Comparison of ENCODE assay signal across 8 mouse cellular contexts in genomic region chr4:46137629-46138286, GRCm38 (mm10). TPM values are rescaled to one million over a fixed set of nuclear protein-coding genes. Genes with fewer than 3 reads are reported as not detected.
DNase-seq lines count a peak whose midpoint lies in the region; ATAC-seq and TF ChIP-seq lines count a peak whose summit lies in the region.

No protein-coding gene starts in this region.

- H3K27ac ChIP-seq in kidney, embryonic 14.5 days (ENCODE audit: low read depth, low read length), result peak overlapping the region; percentile 99
- peak overlapping the region; percentile 97 for H3K27ac ChIP-seq in forebrain, embryonic 14.5 days (ENCODE audit: low read depth, low read length)
- H3K27ac ChIP-seq in limb, embryonic 14.5 days (replicated peaks; ENCODE audit: low read depth, low read length), result peak overlapping the region; percentile 96
- peak overlapping the region; percentile 96 for H3K27ac ChIP-seq in neural tube, embryonic 14.5 days (ENCODE audit: low read depth, low read length)

- H3K27me3 ChIP-seq in kidney, embryonic 14.5 days (ENCODE audit: control insufficient read depth, insufficient read depth, low read length), result no peaks in the 10 kb centered on the region
- H3K27me3 ChIP-seq in forebrain, embryonic 14.5 days (replicated peaks; ENCODE audit: control insufficient read depth, insufficient read depth, low read length), result no peaks in the 10 kb centered on the region
- no peaks in the 10 kb centered on the region for H3K27me3 ChIP-seq in limb, embryonic 14.5 days (ENCODE audit: control insufficient read depth, insufficient read depth, low read length)
- no peaks in the 10 kb centered on the region for H3K27me3 ChIP-seq in neural tube, embryonic 14.5 days (ENCODE audit: control insufficient read depth, insufficient read depth, low read length)

- DNase-seq in kidney, adult 18-20 months, result no peak
- peak; percentile 33 for DNase-seq in Muller cell, postnatal 12 days (ENCODE audit: inconsistent ontology term)
- DNase-seq in forebrain, embryonic 14.5 days (ENCODE audit: low spot score), result peak; percentile 33
- peak; percentile 31 for DNase-seq in limb, embryonic 14.5 days (ENCODE audit: low spot score)
- no peak for DNase-seq in cerebellum, adult 8-10 months
- DNase-seq in left cerebral cortex, postnatal 14 days (ENCODE audit: low spot score in 2 of 2), result no peak

- peaks cover 21% of the 10 kb centered on the region for H3K4me1 ChIP-seq in kidney, embryonic 14.5 days (ENCODE audit: control insufficient read depth, insufficient read depth, low read length)
- peaks cover 20% of the 10 kb centered on the region for H3K4me1 ChIP-seq in forebrain, embryonic 14.5 days (ENCODE audit: control insufficient read depth, insufficient read depth, low read length)
- peaks cover 16% of the 10 kb centered on the region for H3K4me1 ChIP-seq in limb, embryonic 14.5 days (ENCODE audit: control insufficient read depth, insufficient read depth, low read length)
- peaks cover 18% of the 10 kb centered on the region for H3K4me1 ChIP-seq in neural tube, embryonic 14.5 days (ENCODE audit: control insufficient read depth, insufficient read depth, low read length)

- no peak for TF ChIP-seq POLR2A in limb, embryonic 14.5 days (IDR thresholded peaks at IDR 0.05; ENCODE audit: borderline replicate concordance, extremely low read depth, insufficient read depth, insufficient read length)

- WGBS in kidney, embryonic 14.5 days, result 7% methylated on average over 17 of the region's 17 CpGs
- 8% methylated on average over 17 of the region's 17 CpGs for WGBS in forebrain, embryonic 14.5 days
- WGBS in limb, embryonic 14.5 days, result 7% methylated on average over 17 of the region's 17 CpGs
- WGBS in neural tube, embryonic 14.5 days, result 7% methylated on average over 17 of the region's 17 CpGs

- H3K4me3 ChIP-seq in kidney, embryonic 14.5 days (ENCODE audit: low read length), result peak overlapping the region; percentile 97
- peak overlapping the region; percentile 90 for H3K4me3 ChIP-seq in forebrain, embryonic 14.5 days (ENCODE audit: low read depth, low read length)
- H3K4me3 ChIP-seq in limb, embryonic 14.5 days (replicated peaks; ENCODE audit: low read length), result peak overlapping the region; percentile 97
- peak overlapping the region; percentile 95 for H3K4me3 ChIP-seq in neural tube, embryonic 14.5 days (ENCODE audit: low read depth, low read length)

- peak overlapping the region; percentile 49 for H3K4me2 ChIP-seq in kidney, embryonic 14.5 days (replicated peaks; ENCODE audit: low read depth, low read length)
- H3K4me2 ChIP-seq in forebrain, embryonic 14.5 days (ENCODE audit: low read length), result peak overlapping the region; percentile 78
- H3K4me2 ChIP-seq in limb, embryonic 14.5 days (replicated peaks; ENCODE audit: low read depth, low read length, severe bottlenecking), result peak overlapping the region; percentile 67
- H3K4me2 ChIP-seq in neural tube, embryonic 14.5 days (ENCODE audit: low read depth, low read length), result peak overlapping the region; percentile 88

- intact Hi-C loops in left cerebral cortex, postnatal 14 days (cut with DNase I), result no loop called here

- H3K9ac ChIP-seq in kidney, embryonic 14.5 days (ENCODE audit: low read depth, low read length), result peak overlapping the region; percentile 96
- peak overlapping the region; percentile 93 for H3K9ac ChIP-seq in forebrain, embryonic 14.5 days (ENCODE audit: low read length)
- H3K9ac ChIP-seq in limb, embryonic 14.5 days (ENCODE audit: low read depth, low read length, severe bottlenecking), result peak overlapping the region; percentile 92
- peak overlapping the region; percentile 96 for H3K9ac ChIP-seq in neural tube, embryonic 14.5 days (replicated peaks; ENCODE audit: low read depth, low read length)

- no peaks in the 10 kb centered on the region for H3K9me3 ChIP-seq in kidney, embryonic 14.5 days (ENCODE audit: control insufficient read depth, low read length)
- H3K9me3 ChIP-seq in forebrain, embryonic 14.5 days (replicated peaks; ENCODE audit: control insufficient read depth, low read length), result no peaks in the 10 kb centered on the region
- H3K9me3 ChIP-seq in limb, embryonic 14.5 days (ENCODE audit: control insufficient read depth, low read length), result no peaks in the 10 kb centered on the region
- no peaks in the 10 kb centered on the region for H3K9me3 ChIP-seq in neural tube, embryonic 14.5 days (ENCODE audit: control insufficient read depth, low read length)

- H3K36me3 ChIP-seq in kidney, embryonic 14.5 days (ENCODE audit: control insufficient read depth, insufficient read depth, low read length), result peaks cover 30% of the 10 kb centered on the region
- H3K36me3 ChIP-seq in forebrain, embryonic 14.5 days (ENCODE audit: control insufficient read depth, insufficient read depth, low read length), result peaks cover 26% of the 10 kb centered on the region
- peaks cover 30% of the 10 kb centered on the region for H3K36me3 ChIP-seq in limb, embryonic 14.5 days (ENCODE audit: control insufficient read depth, insufficient read depth, low read length)
- peaks cover 9% of the 10 kb centered on the region; the same call in 1 of the 2 replicates for H3K36me3 ChIP-seq in neural tube, embryonic 14.5 days (ENCODE audit: control insufficient read depth, insufficient read depth, low read length)

- peak; percentile 63 for ATAC-seq in kidney, embryonic 14.5 days (ENCODE audit: low FRiP score, low TSS enrichment)
- ATAC-seq in forebrain, embryonic 14.5 days, result peak; percentile 76
- ATAC-seq in limb, embryonic 14.5 days (ENCODE audit: low FRiP score, low read depth), result peak; percentile 62
- ATAC-seq in neural tube, embryonic 14.5 days (ENCODE audit: low read depth), result peak; percentile 74

RNA-seq across cellular contexts. Expression of gene Ncbp1, which starts 0.7 kb away (rescaled TPM):
- polyA plus RNA-seq in kidney, embryonic 14.5 days (2014; fragmentation: Nextera tagmentation; extraction: Ambion mirVana), result 70.5 and 106 TPM in 2 replicates
- polyA plus RNA-seq in forebrain, embryonic 14.5 days (2014; fragmentation: Nextera tagmentation; extraction: Ambion mirVana), result 114 and 118 TPM in 2 replicates
- polyA plus RNA-seq in limb, embryonic 14.5 days (2012; rRNA removed), result 54.3 and 75.2 TPM in 2 replicates
- polyA plus RNA-seq in limb, embryonic 14.5 days (2014; fragmentation: Nextera tagmentation; extraction: Ambion mirVana), result 74.0 and 79.7 TPM in 2 replicates
- polyA plus RNA-seq in neural tube, embryonic 14.5 days (2014; fragmentation: Nextera tagmentation; extraction: Ambion mirVana), result 74.6 and 92.0 TPM in 2 replicates
- 10 to 100 TPM; 48.8 to 53.2 TPM for total RNA-seq in left cerebral cortex, postnatal 14 days (2021)

RNA-seq across cellular contexts. Expression of gene Tstd2, which starts 0.7 kb away (rescaled TPM):
- 23.5 and 46.0 TPM in 2 replicates for polyA plus RNA-seq in kidney, embryonic 14.5 days (2014; fragmentation: Nextera tagmentation; extraction: Ambion mirVana)
- polyA plus RNA-seq in forebrain, embryonic 14.5 days (2014; fragmentation: Nextera tagmentation; extraction: Ambion mirVana), result 18.3 TPM in 2 replicates
- polyA plus RNA-seq in limb, embryonic 14.5 days (2012; rRNA removed), result 26.6 and 27.3 TPM in 2 replicates
- polyA plus RNA-seq in limb, embryonic 14.5 days (2014; fragmentation: Nextera tagmentation; extraction: Ambion mirVana), result 17.5 and 23.7 TPM in 2 replicates
- 23.5 and 27.0 TPM in 2 replicates for polyA plus RNA-seq in neural tube, embryonic 14.5 days (2014; fragmentation: Nextera tagmentation; extraction: Ambion mirVana)
- 10 to 100 TPM; 12.9 to 18.1 TPM for total RNA-seq in left cerebral cortex, postnatal 14 days (2021)

RNA-seq across cellular contexts. Expression of gene Xpa, which starts 58.4 kb away (rescaled TPM):
- polyA plus RNA-seq in kidney, embryonic 14.5 days (2014; fragmentation: Nextera tagmentation; extraction: Ambion mirVana), result 23.8 and 24.3 TPM in 2 replicates
- polyA plus RNA-seq in forebrain, embryonic 14.5 days (2014; fragmentation: Nextera tagmentation; extraction: Ambion mirVana), result 32.1 and 34.0 TPM in 2 replicates
- 24.6 and 29.0 TPM in 2 replicates for polyA plus RNA-seq in limb, embryonic 14.5 days (2012; rRNA removed)
- polyA plus RNA-seq in limb, embryonic 14.5 days (2014; fragmentation: Nextera tagmentation; extraction: Ambion mirVana), result 24.4 and 24.8 TPM in 2 replicates
- 32.4 and 32.5 TPM in 2 replicates for polyA plus RNA-seq in neural tube, embryonic 14.5 days (2014; fragmentation: Nextera tagmentation; extraction: Ambion mirVana)
- total RNA-seq in left cerebral cortex, postnatal 14 days (2021), result 10 to 100 TPM; 11.5 to 11.8 TPM

Comparison
In these comparisons a context has a peak if more than half of its experiments do, and no peak if none do; other contexts are left out.
1. DNase-seq: peak in Muller cell, postnatal 12 days (single experiment), forebrain, embryonic 14.5 days (single experiment) and limb, embryonic 14.5 days (single experiment); none in kidney, adult 18-20 months (single experiment), cerebellum, adult 8-10 months (single experiment) and left cerebral cortex, postnatal 14 days (0 of 2).
2. Peak in every context shown above with its lines, with median percentiles within 50 percentile points of each other: ATAC-seq, H3K27ac ChIP-seq, H3K4me2 ChIP-seq, H3K4me3 ChIP-seq and H3K9ac ChIP-seq.